Mouse (Mus musculus) limb, embryonic 11.5 days (tissue): ENCODE data around the gene H2-T22. TPM values are rescaled to one million over a fixed set of nuclear protein-coding genes. Genes with fewer than 3 reads are reported as not detected.

Source experiments
- ATAC-seq: fragments of 200-750 bp; cut with Nextera tagmentation; 2 replicates; pipeline ENCODE4 v1.8.0; 2017; ENCODE audit warnings: low read depth; ENCODE audit not compliant: insufficient number of reproducible peaks, low FRiP score, low TSS enrichment
- DNase-seq: peaks from one replicate; pipeline ENCODE4 v3.0.0-alpha.2; 2015; ENCODE audit warnings: low spot score
- H3K27ac ChIP-seq: fragments of 300-500 bp; sonication (generic); replicated peaks from 2 replicates; pipeline ENCODE4 v1.5.1; 2014; ENCODE audit warnings: low read depth, mild to moderate bottlenecking, low read length
- H3K27me3 ChIP-seq: fragments of 300-500 bp; sonication (generic); 2 replicates; pipeline ENCODE4 v1.6.1; 2014; ENCODE audit warnings: mild to moderate bottlenecking, low read length, mixed read lengths; ENCODE audit not compliant: control insufficient read depth, insufficient read depth
- H3K36me3 ChIP-seq: fragments of 300-500 bp; sonication (generic); 2 replicates; pipeline ENCODE4 v1.6.1; 2014; ENCODE audit warnings: mild to moderate bottlenecking, low read length, moderate library complexity, mixed read lengths; ENCODE audit not compliant: control insufficient read depth, insufficient read depth
- H3K4me1 ChIP-seq: fragments of 300-500 bp; sonication (generic); 2 replicates; pipeline ENCODE4 v1.6.1; 2014; ENCODE audit warnings: low read length, mixed read lengths; ENCODE audit not compliant: control insufficient read depth, insufficient read depth
- H3K4me2 ChIP-seq: fragments of 300-500 bp; sonication (generic); 2 replicates; pipeline ENCODE4 v1.6.1; 2014; ENCODE audit warnings: low read depth, mild to moderate bottlenecking, moderate library complexity; ENCODE audit not compliant: severe bottlenecking
- H3K4me3 ChIP-seq: fragments of 300-500 bp; sonication (generic); 2 replicates; pipeline ENCODE4 v1.5.1; 2014; ENCODE audit warnings: low read depth, low read length
- H3K9ac ChIP-seq: fragments of 300-500 bp; sonication (generic); 2 replicates; pipeline ENCODE4 v1.6.1; 2014; ENCODE audit warnings: mild to moderate bottlenecking, low read length
- H3K9me3 ChIP-seq: fragments of 300-500 bp; sonication (generic); 2 replicates; pipeline ENCODE4 v1.6.1; 2016; ENCODE audit warnings: low read length; ENCODE audit not compliant: control insufficient read depth
- WGBS: fragments of 180-500 bp; shearing (Covaris S2); extraction: QIAGEN DNeasy Blood & Tissue Kit; methylation state at CpG from one replicate; pipeline ENCODE4 v1.1.7; 2014; 5-methylcytosine and 5-hydroxymethylcytosine counted together
- polyA plus RNA-seq: library from polyadenylated mRNA; unstranded; fragments of >200 nt; fragmentation: Nextera tagmentation; extraction: Ambion mirVana; gene quantifications from 2 replicates; pipeline ENCODE4 v1.2.1, GENCODE M21; 2014

The H2-T22 gene
- polyA plus RNA-seq, 1 experiment from 2014 or later = 13.7 TPM

DNA sequence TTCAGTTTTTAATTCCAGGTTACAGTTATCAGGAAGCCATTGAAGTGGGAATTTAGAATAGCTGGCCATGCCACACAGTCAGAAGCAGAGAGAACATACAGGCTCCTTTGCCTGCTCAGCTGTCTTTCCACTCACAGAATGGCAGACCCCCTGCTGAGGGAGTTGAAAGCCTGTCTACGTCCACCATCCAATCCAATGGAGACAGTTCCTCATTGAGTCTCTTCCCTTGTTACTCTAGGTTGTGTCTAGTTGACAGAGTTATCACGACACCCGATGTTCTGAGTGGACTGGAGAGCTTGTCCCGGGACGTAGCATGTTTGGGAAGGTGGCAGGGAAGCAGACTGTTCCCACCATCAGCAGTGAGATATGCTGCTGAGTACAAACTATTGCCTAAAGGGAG, 17.4 kb downstream of the H2-T22 start:
- WGBS = 72% methylated on average over 5 of the region's 5 CpGs
- H3K9ac ChIP-seq = no peak overlapping the region
- ATAC-seq (no peak), DNase-seq (no peak)
- H3K9me3 ChIP-seq = no peaks in the 10 kb centered on the region
- no peak overlapping the region for H3K4me3 ChIP-seq
- H3K36me3 ChIP-seq = no peaks in the 10 kb centered on the region
- H3K27ac ChIP-seq = no peak overlapping the region
- H3K4me1 ChIP-seq = no peaks in the 10 kb centered on the region
- no peak overlapping the region for H3K4me2 ChIP-seq
- H3K27me3 ChIP-seq = no peaks in the 10 kb centered on the region

DNA sequence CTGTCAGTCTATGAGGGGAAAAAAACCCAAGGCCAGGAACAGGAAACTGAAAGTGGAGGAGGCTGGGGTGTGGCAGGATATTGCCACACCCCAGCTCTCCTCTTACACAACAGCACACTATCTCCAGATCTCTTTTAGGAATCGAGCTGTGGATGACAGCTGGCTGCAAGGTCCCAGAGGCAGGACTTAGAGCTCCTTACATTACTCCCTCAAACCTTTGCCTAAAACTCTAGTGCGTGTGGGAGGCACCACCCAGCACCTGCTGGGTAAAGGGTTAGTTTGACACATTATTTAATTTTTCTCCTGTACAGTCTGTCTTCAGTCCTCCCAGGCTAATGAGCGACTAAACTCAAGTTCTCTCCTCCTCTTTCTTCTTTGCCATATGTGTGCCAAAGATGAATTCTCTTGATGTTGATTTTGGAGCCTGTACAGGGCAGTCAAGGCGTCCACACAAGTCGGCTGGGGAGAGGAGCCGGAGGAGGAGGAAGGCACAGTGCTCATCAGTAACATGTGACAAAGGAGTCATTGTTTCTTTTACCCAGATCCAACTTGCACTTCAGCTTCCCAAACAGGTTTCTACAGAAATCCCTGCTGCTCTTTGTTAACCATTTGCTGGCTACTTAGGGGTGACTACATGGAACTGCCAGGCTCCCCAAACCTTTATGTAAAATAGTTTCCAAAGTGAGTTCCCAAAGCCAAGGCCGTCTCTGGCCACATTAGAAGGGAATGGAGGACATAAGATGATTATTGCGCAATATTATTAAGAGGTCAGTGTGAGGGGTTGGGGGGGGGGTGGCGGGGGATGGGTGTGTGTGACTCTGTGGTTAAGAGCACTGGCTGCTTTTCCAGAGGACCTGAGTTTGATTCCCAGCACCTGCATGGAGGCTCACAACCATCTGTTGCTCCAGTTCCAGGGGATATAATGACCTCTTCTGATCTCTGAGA, 18.6 kb downstream of the H2-T22 start:
- Histone ChIP-seq H3K9me3 (no peaks in the 10 kb centered on the region), H3K9ac (no peak overlapping the region), H3K27ac (no peak overlapping the region), H3K4me2 (no peak overlapping the region), H3K27me3 (no peaks in the 10 kb centered on the region), H3K4me3 (no peak overlapping the region), H3K4me1 (no peaks in the 10 kb centered on the region), H3K36me3 (no peaks in the 10 kb centered on the region)
- no peak for DNase-seq
- 75% methylated on average over 9 of the region's 9 CpGs for WGBS
- ATAC-seq = no peak

DNA sequence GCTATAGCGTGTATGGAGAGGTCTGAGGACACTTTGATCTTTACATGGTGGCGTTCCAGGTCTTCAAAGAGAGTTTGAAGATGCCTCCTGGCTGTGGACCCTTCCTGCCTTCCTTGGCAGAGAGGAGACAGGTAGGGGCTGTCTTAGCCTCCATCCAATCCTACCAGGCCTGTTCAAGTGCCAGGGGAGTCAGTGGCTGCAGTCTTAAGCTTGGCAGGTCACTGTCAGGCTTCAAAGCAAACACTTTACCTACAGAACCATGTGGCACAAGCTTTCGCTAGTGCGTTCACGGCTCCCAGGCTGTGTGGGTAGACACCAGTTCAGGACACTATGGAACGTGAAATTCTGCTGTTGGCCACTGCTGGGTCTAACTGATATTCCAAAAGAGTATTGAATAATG, 19.6 kb downstream of the H2-T22 start:
- 87% methylated on average over 6 of the region's 6 CpGs for WGBS
- Histone ChIP-seq H3K9ac (no peak overlapping the region), H3K27ac (no peak overlapping the region), H3K36me3 (no peaks in the 10 kb centered on the region), H3K9me3 (no peaks in the 10 kb centered on the region), H3K4me3 (no peak overlapping the region), H3K27me3 (no peaks in the 10 kb centered on the region), H3K4me1 (no peaks in the 10 kb centered on the region), H3K4me2 (no peak overlapping the region)
- DNase-seq = no peak
- no peak for ATAC-seq

DNA sequence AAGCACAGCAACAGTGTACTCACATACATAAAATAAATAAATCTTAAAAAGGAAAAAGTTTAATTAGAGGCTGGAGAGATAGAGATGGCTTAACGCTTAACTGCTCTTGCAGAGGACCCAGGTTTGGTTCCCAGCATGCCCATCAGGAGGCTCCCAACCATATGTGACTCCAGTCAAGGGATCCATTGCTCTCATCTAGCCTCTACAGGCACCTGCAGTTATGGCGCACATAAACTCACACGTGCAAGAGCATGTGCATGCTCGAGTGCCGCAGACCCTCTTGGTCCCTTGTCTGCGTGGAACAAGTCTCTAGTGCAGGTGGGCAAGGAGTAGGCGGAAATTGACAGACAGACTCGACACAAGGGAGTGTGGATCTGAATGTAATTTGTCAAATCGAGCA, 20.4 kb downstream of the H2-T22 start:
- H3K27me3 ChIP-seq = no peaks in the 10 kb centered on the region
- H3K4me2 ChIP-seq = no peak overlapping the region
- no peaks in the 10 kb centered on the region for H3K36me3 ChIP-seq
- no peak overlapping the region for H3K9ac ChIP-seq
- H3K9me3 ChIP-seq = no peaks in the 10 kb centered on the region
- H3K4me1 ChIP-seq = no peaks in the 10 kb centered on the region
- DNase-seq = no peak
- 93% methylated on average over 9 of the region's 9 CpGs for WGBS
- ATAC-seq = no peak
- H3K27ac ChIP-seq = no peak overlapping the region
- H3K4me3 ChIP-seq = no peak overlapping the region

DNA sequence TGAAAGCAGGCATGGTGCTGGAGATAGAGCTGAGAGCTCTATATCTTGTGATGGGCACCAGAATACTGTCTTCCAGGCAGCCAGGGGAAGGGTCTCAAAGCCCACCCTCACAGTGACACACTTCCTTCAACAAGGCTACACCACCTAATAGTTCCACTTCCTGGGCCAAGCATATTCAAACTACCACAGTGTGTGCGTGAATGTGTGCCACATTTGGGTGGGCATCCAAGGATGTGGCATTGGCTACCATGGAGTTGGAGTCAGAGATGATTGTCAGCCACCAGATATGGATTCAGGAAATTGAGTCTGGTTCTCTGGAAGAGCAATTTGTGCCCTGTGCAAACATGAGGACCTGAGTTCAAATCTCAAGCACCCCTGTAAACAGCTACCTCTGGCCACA, 21.2 kb downstream of the H2-T22 start:
- Histone ChIP-seq H3K4me1 (no peaks in the 10 kb centered on the region), H3K9me3 (no peaks in the 10 kb centered on the region), H3K27ac (no peak overlapping the region), H3K27me3 (no peaks in the 10 kb centered on the region), H3K4me2 (no peak overlapping the region), H3K9ac (no peak overlapping the region), H3K4me3 (no peak overlapping the region), H3K36me3 (no peaks in the 10 kb centered on the region)
- WGBS = 81% methylated on average over 1 of the region's 1 CpGs
- no peak for ATAC-seq
- DNase-seq = no peak

DNA sequence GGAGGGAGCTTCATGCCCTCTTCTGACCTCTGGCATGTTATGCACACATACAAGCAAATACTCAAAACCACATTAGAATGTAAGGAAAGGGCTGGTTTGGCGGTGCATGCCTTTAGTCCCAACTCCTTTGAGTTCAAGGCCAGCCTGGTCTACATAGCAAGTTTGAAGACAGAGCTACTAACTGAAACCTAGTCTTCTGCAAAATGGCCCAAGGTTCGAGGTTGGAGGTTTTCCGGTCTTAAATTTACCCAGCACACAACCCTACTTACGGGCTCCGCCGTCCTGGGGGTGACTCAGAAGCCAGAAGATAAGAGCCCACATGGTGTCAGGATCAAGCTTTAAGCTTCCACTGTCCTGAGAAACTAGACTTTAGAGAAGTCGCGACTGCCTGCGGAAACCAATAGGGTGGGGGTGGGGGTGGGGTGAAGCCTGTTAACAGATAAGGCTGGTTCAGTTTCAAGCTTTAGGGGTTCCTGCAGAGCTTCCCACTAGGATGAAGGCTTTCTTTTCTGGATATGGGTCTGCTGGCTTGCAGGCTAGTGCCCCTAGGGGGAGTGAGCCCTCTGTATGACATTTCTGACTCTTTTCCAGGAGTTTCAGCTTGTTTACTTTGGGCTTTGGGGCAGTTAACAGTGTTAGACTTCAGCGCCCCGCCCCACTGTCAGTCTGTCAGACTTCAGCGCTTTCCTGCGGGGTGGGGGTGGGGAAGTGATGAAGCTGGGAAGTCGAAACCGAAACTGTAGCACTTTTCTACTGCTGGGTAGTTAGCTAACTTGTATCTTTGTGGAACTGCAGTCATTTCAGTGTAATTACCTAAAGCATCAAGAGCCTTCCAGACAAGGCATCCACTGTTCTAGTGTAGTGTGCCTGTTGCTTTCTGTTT, 22.1 kb downstream of the H2-T22 start, which contains the start of gene H2-T24:
Gene H2-T24, minus strand, starts transcription at position 370 of the 883 bp plus-strand sequence.
- ATAC-seq (no peak), DNase-seq (peak; percentile 29)
- Histone ChIP-seq H3K4me3 (no peak within 1 kb of the TSS), H3K36me3 (no peaks in the 10 kb centered on the region), H3K4me1 (no peaks in the 10 kb centered on the region), H3K9me3 (no peaks in the 10 kb centered on the region), H3K4me2 (no peak within 1 kb of the TSS), H3K27me3 (no peaks in the 10 kb centered on the region), H3K9ac (no peak within 1 kb of the TSS), H3K27ac (no peak within 1 kb of the TSS)
- 40% methylated on average over 15 of the region's 15 CpGs for WGBS

DNA sequence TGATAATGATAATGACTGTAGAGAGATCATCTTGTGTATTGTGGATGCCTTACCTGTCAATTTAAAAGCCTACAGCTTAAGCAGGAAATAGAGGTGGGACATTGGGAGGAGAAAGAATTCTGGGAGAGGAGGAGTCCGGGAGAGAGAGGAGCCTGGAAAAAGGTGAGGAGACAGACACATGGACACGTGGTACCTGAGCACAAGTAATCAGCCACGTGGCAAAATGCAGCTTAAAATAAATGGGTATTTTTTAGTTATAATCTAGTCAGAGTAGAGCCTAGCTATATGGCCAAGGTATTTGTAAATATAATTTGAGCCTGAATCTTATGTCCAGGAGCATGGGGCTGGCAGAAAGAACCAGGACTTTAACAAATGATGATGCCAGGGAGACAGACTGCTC, 23.0 kb downstream of the H2-T22 start:
- Histone ChIP-seq H3K4me2 (no peak overlapping the region), H3K9ac (no peak overlapping the region), H3K27me3 (no peaks in the 10 kb centered on the region), H3K4me1 (no peaks in the 10 kb centered on the region), H3K9me3 (no peaks in the 10 kb centered on the region), H3K27ac (no peak overlapping the region), H3K36me3 (no peaks in the 10 kb centered on the region; the same call in 1 of the 2 replicates), H3K4me3 (no peak overlapping the region)
- WGBS = 71% methylated on average over 3 of the region's 3 CpGs
- no peak for DNase-seq
- ATAC-seq = no peak

DNA sequence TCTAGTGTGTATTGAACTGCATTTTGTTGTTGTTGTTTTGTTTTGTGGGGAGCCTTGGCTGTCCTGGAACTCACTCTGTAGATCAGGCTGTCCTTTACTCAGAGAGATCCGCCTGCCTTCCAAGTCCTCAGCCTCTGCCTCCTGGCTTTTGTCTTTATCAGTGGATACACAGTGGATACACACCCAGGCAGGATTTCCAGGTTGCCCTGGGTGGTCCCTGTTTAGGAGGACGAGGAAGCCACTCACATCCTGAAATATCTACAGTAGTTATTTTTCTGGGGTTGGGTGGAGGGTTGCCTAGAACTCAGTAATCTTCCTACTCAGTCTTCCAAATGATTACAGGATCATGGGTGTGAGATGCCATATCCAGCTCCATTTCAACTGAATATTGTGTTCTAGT, 23.6 kb downstream of the H2-T22 start:
- no peak overlapping the region for H3K4me3 ChIP-seq
- no peak overlapping the region for H3K9ac ChIP-seq
- WGBS = 83% methylated on average over 2 of the region's 2 CpGs
- no peak overlapping the region for H3K4me2 ChIP-seq
- H3K36me3 ChIP-seq = no peaks in the 10 kb centered on the region; the same call in 1 of the 2 replicates
- ATAC-seq = no peak
- no peak overlapping the region for H3K27ac ChIP-seq
- no peaks in the 10 kb centered on the region for H3K27me3 ChIP-seq
- H3K9me3 ChIP-seq = no peaks in the 10 kb centered on the region
- no peaks in the 10 kb centered on the region for H3K4me1 ChIP-seq
- DNase-seq = no peak
